Mouse (Mus musculus): ENCODE measurements at regions not wholly inside any gene's neighbourhood (a gene's known extent, or its start where the extent isn't known, plus 50 kb on each side); places are given as distances from the start of the nearest gene placed in this dataset.

- Histone ChIP-seq H3K4me2 (ENCODE audit: low read length) (no peak overlapping the region), H3K36me3 (ENCODE audit: control insufficient read depth, insufficient read depth, low read length) (no peaks in the 10 kb centered on the region), H3K4me3 (ENCODE audit: low read depth, low read length) (no peak overlapping the region), H3K27ac (ENCODE audit: low read length) (no peak overlapping the region), H3K27me3 (ENCODE audit: control insufficient read depth, insufficient read depth, low read depth, low read length) (no peaks in the 10 kb centered on the region), H3K4me1 (ENCODE audit: control insufficient read depth, insufficient read depth, low read length) (no peaks in the 10 kb centered on the region), H3K9ac (ENCODE audit: low read depth, low read length) (no peak overlapping the region), H3K9me3 (replicated peaks; ENCODE audit: control insufficient read depth, low read length, poor library complexity, severe bottlenecking) (no peaks in the 10 kb centered on the region)
- WGBS: 67% methylated on average over 2 of the region's 2 CpGs
- ATAC-seq: no peak
Observed at GRCm38 (mm10) chrX:22698179-22698578, 666.7 kb downstream of the Klhl13 start.

- H3K27ac ChIP-seq (ENCODE audit: low read length): no peak overlapping the region
- no peaks in the 10 kb centered on the region for H3K27me3 ChIP-seq (ENCODE audit: control insufficient read depth, insufficient read depth, low read depth, low read length)
- H3K4me3 ChIP-seq (ENCODE audit: low read depth, low read length): no peak overlapping the region
- H3K4me1 ChIP-seq (ENCODE audit: control insufficient read depth, insufficient read depth, low read length): no peaks in the 10 kb centered on the region
- ATAC-seq: peak; percentile 67; the same call in 1 of the 2 replicates
- H3K9me3 ChIP-seq (replicated peaks; ENCODE audit: control insufficient read depth, low read length, poor library complexity, severe bottlenecking): no peaks in the 10 kb centered on the region
- WGBS: 49% methylated on average over 3 of the region's 3 CpGs
- no peak overlapping the region for H3K4me2 ChIP-seq (ENCODE audit: low read length)
- H3K9ac ChIP-seq (ENCODE audit: low read depth, low read length): no peak overlapping the region
- H3K36me3 ChIP-seq (ENCODE audit: control insufficient read depth, insufficient read depth, low read length): no peaks in the 10 kb centered on the region
Observed at GRCm38 (mm10) chrX:22657722-22658342, 707.0 kb downstream of the Klhl13 start.
